Mouse (Mus musculus): Measurements from ENCODE around the gene Ap1s3. TPM values are rescaled to one million over a fixed set of nuclear protein-coding genes. Genes with fewer than 3 reads are reported as not detected.

Ap1s3 gene
- polyA plus RNA-seq, 1 experiment from 2014 or later, result not detected

- Histone ChIP-seq H3K27ac (peak overlapping the region; percentile 12; the same call in 1 of the 2 replicates), H3K4me1 (replicated peaks) (peaks cover 12% of the 10 kb centered on the region), H3K4me2 (no peak overlapping the region), H3K4me3 (no peak overlapping the region), H3K27me3 (0 out of 2 replicates have a peak, but pooled peaks cover 5% of the 10 kb centered on the region), H3K36me3 (peaks cover 16% of the 10 kb centered on the region), H3K9me3 (no peaks in the 10 kb centered on the region), H3K9ac (no peak overlapping the region)
- peak; percentile 80 for ATAC-seq (ENCODE audit: low FRiP score)
- WGBS, result 23% methylated on average over 9 of the region's 9 CpGs
Observed at GRCm38 (mm10) chr1:79697382-79697781, 25.6 kb upstream of the Ap1s3 start.

GRCm38 (mm10) chr1:79696933-79697332, 25.2 kb upstream of the Ap1s3 start:
- 58% methylated on average over 5 of the region's 5 CpGs for WGBS
- H3K27me3 ChIP-seq, result 0 out of 2 replicates have a peak, but pooled peaks cover 5% of the 10 kb centered on the region

GRCm38 (mm10) chr1:79692482-79692881, 20.7 kb upstream of the Ap1s3 start:
- no peak overlapping the region for H3K4me3 ChIP-seq
- 0 out of 2 replicates have a peak, but pooled peaks cover 5% of the 10 kb centered on the region for H3K27me3 ChIP-seq
- no peak for ATAC-seq (ENCODE audit: low FRiP score)
- H3K9ac ChIP-seq, result no peak overlapping the region
- no peaks in the 10 kb centered on the region for H3K9me3 ChIP-seq
- no peak overlapping the region for H3K27ac ChIP-seq
- WGBS, result 84% methylated on average over 3 of the region's 3 CpGs
- no peaks in the 10 kb centered on the region for H3K36me3 ChIP-seq
- H3K4me2 ChIP-seq, result no peak overlapping the region
- H3K4me1 ChIP-seq (replicated peaks), result peaks cover 5% of the 10 kb centered on the region

More at GRCm38 (mm10) chr1:79696933-79697332, 25.2 kb upstream of the Ap1s3 start:
- Histone ChIP-seq H3K4me3 (no peak overlapping the region), H3K36me3 (peaks cover 16% of the 10 kb centered on the region), H3K9ac (no peak overlapping the region), H3K9me3 (no peaks in the 10 kb centered on the region), H3K4me2 (no peak overlapping the region), H3K4me1 (replicated peaks) (peaks cover 12% of the 10 kb centered on the region), H3K27ac (no peak overlapping the region)
- peak; percentile 57 for ATAC-seq (ENCODE audit: low FRiP score)

GRCm38 (mm10) chr1:79687254-79687653, 15.5 kb upstream of the Ap1s3 start:
- H3K4me2 ChIP-seq, result no peak overlapping the region
- WGBS, result 76% methylated on average over 1 of the region's 1 CpGs
- no peak for ATAC-seq (ENCODE audit: low FRiP score)
- no peaks in the 10 kb centered on the region for H3K4me1 ChIP-seq (replicated peaks)
- no peak overlapping the region for H3K4me3 ChIP-seq
- H3K27ac ChIP-seq, result no peak overlapping the region
- H3K36me3 ChIP-seq, result no peaks in the 10 kb centered on the region
- H3K9ac ChIP-seq, result no peak overlapping the region
- no peaks in the 10 kb centered on the region for H3K9me3 ChIP-seq
- H3K27me3 ChIP-seq, result no peaks in the 10 kb centered on the region

- H3K9ac ChIP-seq, result no peak overlapping the region
- no peaks in the 10 kb centered on the region for H3K4me1 ChIP-seq (replicated peaks)
- H3K36me3 ChIP-seq, result no peaks in the 10 kb centered on the region
- no peak overlapping the region for H3K27ac ChIP-seq
- no peak for ATAC-seq (ENCODE audit: low FRiP score)
- H3K4me2 ChIP-seq, result no peak overlapping the region
- no peaks in the 10 kb centered on the region for H3K27me3 ChIP-seq
- H3K9me3 ChIP-seq, result no peaks in the 10 kb centered on the region
- H3K4me3 ChIP-seq, result no peak overlapping the region
Observed at GRCm38 (mm10) chr1:79684027-79684426, 12.3 kb upstream of the Ap1s3 start.

GRCm38 (mm10) chr1:79682936-79683335, 11.2 kb upstream of the Ap1s3 start:
- Histone ChIP-seq H3K4me1 (replicated peaks) (no peaks in the 10 kb centered on the region), H3K27me3 (no peaks in the 10 kb centered on the region), H3K36me3 (no peaks in the 10 kb centered on the region), H3K9ac (no peak overlapping the region), H3K27ac (no peak overlapping the region), H3K9me3 (no peaks in the 10 kb centered on the region), H3K4me2 (no peak overlapping the region), H3K4me3 (no peak overlapping the region)
- ATAC-seq (ENCODE audit: low FRiP score), result no peak
- WGBS, result 16% methylated on average over 5 of the region's 5 CpGs

GRCm38 (mm10) chr1:79680777-79681176, 9.0 kb upstream of the Ap1s3 start:
- no peaks in the 10 kb centered on the region for H3K9me3 ChIP-seq
- WGBS, result 91% methylated on average over 3 of the region's 3 CpGs
- H3K27me3 ChIP-seq, result no peaks in the 10 kb centered on the region
- H3K36me3 ChIP-seq, result no peaks in the 10 kb centered on the region
- no peak overlapping the region for H3K9ac ChIP-seq
- no peak overlapping the region for H3K27ac ChIP-seq
- no peak overlapping the region for H3K4me3 ChIP-seq
- H3K4me1 ChIP-seq (replicated peaks), result no peaks in the 10 kb centered on the region
- no peak for ATAC-seq (ENCODE audit: low FRiP score)
- H3K4me2 ChIP-seq, result no peak overlapping the region

GRCm38 (mm10) chr1:79678117-79678684, 6.4 kb upstream of the Ap1s3 start:
- Histone ChIP-seq H3K27ac (no peak overlapping the region), H3K9ac (no peak overlapping the region), H3K4me1 (replicated peaks) (no peaks in the 10 kb centered on the region), H3K9me3 (no peaks in the 10 kb centered on the region), H3K4me2 (no peak overlapping the region), H3K36me3 (no peaks in the 10 kb centered on the region), H3K4me3 (no peak overlapping the region), H3K27me3 (peaks cover 13% of the 10 kb centered on the region)
- WGBS, result 67% methylated on average over 8 of the region's 8 CpGs
- no peak for ATAC-seq (ENCODE audit: low FRiP score)

- no peaks in the 10 kb centered on the region for H3K9me3 ChIP-seq
- WGBS, result 80% methylated on average over 4 of the region's 4 CpGs
Observed at GRCm38 (mm10) chr1:79675716-79676115, 3.9 kb upstream of the Ap1s3 start.

GRCm38 (mm10) chr1:79671196-79671542, 603 bp downstream of the Ap1s3 start:
- Histone ChIP-seq H3K9ac (peak overlapping the region; percentile 69), H3K27ac (no peak overlapping the region), H3K4me3 (peak overlapping the region; percentile 64), H3K9me3 (no peaks in the 10 kb centered on the region), H3K27me3 (peaks cover 46% of the 10 kb centered on the region), H3K4me2 (peak overlapping the region; percentile 100), H3K4me1 (replicated peaks) (peaks cover 16% of the 10 kb centered on the region), H3K36me3 (no peaks in the 10 kb centered on the region)
- 4% methylated on average over 11 of the region's 11 CpGs for WGBS
- no peak for ATAC-seq (ENCODE audit: low FRiP score)

More at GRCm38 (mm10) chr1:79675716-79676115, 3.9 kb upstream of the Ap1s3 start:
- Histone ChIP-seq H3K27ac (no peak overlapping the region), H3K27me3 (peaks cover 38% of the 10 kb centered on the region), H3K4me1 (replicated peaks) (peaks cover 16% of the 10 kb centered on the region), H3K9ac (no peak overlapping the region), H3K4me2 (no peak overlapping the region), H3K4me3 (no peak overlapping the region), H3K36me3 (no peaks in the 10 kb centered on the region)
- no peak for ATAC-seq (ENCODE audit: low FRiP score)

- Histone ChIP-seq H3K27me3 (peaks cover 43% of the 10 kb centered on the region), H3K27ac (no peak overlapping the region), H3K9ac (no peak overlapping the region), H3K4me1 (replicated peaks) (peaks cover 16% of the 10 kb centered on the region), H3K36me3 (no peaks in the 10 kb centered on the region), H3K9me3 (no peaks in the 10 kb centered on the region), H3K4me2 (no peak overlapping the region), H3K4me3 (no peak overlapping the region)
- WGBS, result 83% methylated on average over 9 of the region's 9 CpGs
- no peak for ATAC-seq (ENCODE audit: low FRiP score)
Observed at GRCm38 (mm10) chr1:79669419-79669974, 2.3 kb downstream of the Ap1s3 start.

GRCm38 (mm10) chr1:79664911-79665310, 6.9 kb downstream of the Ap1s3 start:
- no peak for ATAC-seq (ENCODE audit: low FRiP score)
- H3K4me3 ChIP-seq, result no peak overlapping the region
- WGBS, result 95% methylated on average over 4 of the region's 4 CpGs

GRCm38 (mm10) chr1:79659598-79659997, 12.2 kb downstream of the Ap1s3 start:
- no peak overlapping the region for H3K4me2 ChIP-seq
- H3K27me3 ChIP-seq, result no peaks in the 10 kb centered on the region
- H3K36me3 ChIP-seq, result no peaks in the 10 kb centered on the region
- no peak overlapping the region for H3K27ac ChIP-seq
- WGBS, result 87% methylated on average over 7 of the region's 7 CpGs
- H3K4me1 ChIP-seq (replicated peaks), result no peaks in the 10 kb centered on the region
- H3K9me3 ChIP-seq, result no peaks in the 10 kb centered on the region
- no peak overlapping the region for H3K4me3 ChIP-seq
- no peak for ATAC-seq (ENCODE audit: low FRiP score)
- no peak overlapping the region for H3K9ac ChIP-seq

More at GRCm38 (mm10) chr1:79664911-79665310, 6.9 kb downstream of the Ap1s3 start:
- Histone ChIP-seq H3K9me3 (no peaks in the 10 kb centered on the region), H3K27me3 (peaks cover under 1% of the 10 kb centered on the region; the same call in 1 of the 2 replicates), H3K4me2 (no peak overlapping the region), H3K27ac (no peak overlapping the region), H3K36me3 (no peaks in the 10 kb centered on the region), H3K9ac (no peak overlapping the region), H3K4me1 (replicated peaks) (no peaks in the 10 kb centered on the region)
